Mouse (Mus musculus) erythroblast, embryonic 14.5 days (primary cell): ENCODE measurements around the gene Mms19.

Experiments
- GATA1 ChIP-seq: IDR thresholded peaks from 2 replicates; pipeline ENCODE4 v1.6.1; 2012; ENCODE audit warnings: low read length, inconsistent platforms, mixed read lengths
- TAL1 ChIP-seq: IDR thresholded peaks from 3 replicates; pipeline ENCODE4 v1.6.1; 2012; ENCODE audit warnings: low read length, inconsistent platforms, mixed read lengths

- no peak for TF ChIP-seq TAL1
- TF ChIP-seq GATA1, result no peak
These were observed 84.6 kb downstream of the Mms19 start for GRCm38 (mm10) chr19:41896319-41896711.
